Mouse (Mus musculus) megakaryocyte, adult 5-6 weeks (primary cell): ENCODE data around the gene Col28a1. TPM values are rescaled to one million over a fixed set of nuclear protein-coding genes. Genes with fewer than 3 reads are reported as not detected.

Source experiments
- ATAC-seq: 2 replicates; pipeline ENCODE4 v1.8.0; 2016; ENCODE audit warnings: mild to moderate bottlenecking, inconsistent platforms; ENCODE audit not compliant: poor library complexity, severe bottlenecking
- total RNA-seq, 2 experiments: library from RNA; stranded (forward) in 1 of 2; stranded (reverse) in 1 of 2; fragments of 153-499, 151-499 nt in 1 of 2; fragments of 221-1000, 200-1000 nt in 1 of 2; gene quantifications; 2 replicates each; pipeline versions ENCODE4 v1.2.3 to v1.2.4; 2015 to 2017

The Col28a1 gene
- total RNA-seq, 2 experiments from 2014 or later: 0.02 TPM; not detected in 1

DNA sequence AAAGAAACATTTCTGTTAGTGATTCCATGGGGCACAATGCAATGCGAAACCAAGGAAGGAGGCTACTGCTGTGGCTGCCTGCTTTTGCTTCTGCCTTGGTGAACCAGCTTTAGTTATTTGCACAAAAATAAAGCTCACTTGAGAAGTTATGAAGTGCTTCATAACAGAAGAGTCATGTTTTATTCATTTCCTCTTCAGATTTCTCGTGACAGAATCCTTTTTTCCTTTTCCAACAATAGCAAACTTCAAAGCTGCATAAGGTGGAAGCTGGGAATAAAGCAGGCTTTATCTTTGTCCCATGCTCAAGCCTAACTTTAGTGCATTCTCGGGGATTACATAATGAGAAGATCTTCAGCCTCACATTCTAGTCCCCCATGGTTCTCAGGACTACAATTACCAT, 65.9 kb downstream of the Col28a1 start:
- no peak for ATAC-seq

DNA sequence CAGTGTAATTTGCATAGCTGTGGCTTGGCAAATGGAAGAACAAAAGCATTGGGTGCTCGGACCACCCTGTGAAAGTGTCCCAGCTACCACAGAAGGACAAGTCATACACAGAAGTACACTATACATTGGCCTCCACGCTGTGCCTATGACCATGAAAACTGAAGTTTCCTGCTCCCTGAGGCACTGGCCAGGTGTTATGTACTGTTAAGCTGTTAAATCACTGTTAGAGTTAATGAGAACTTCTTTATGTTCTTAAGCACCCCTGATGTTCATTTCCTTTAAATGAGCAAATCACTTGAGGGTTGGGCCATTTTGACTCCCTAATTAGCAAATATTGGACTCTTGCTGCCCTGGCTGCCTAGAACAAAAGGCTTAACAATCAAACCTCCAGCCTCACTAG, 73.3 kb downstream of the Col28a1 start:
- ATAC-seq: no peak

DNA sequence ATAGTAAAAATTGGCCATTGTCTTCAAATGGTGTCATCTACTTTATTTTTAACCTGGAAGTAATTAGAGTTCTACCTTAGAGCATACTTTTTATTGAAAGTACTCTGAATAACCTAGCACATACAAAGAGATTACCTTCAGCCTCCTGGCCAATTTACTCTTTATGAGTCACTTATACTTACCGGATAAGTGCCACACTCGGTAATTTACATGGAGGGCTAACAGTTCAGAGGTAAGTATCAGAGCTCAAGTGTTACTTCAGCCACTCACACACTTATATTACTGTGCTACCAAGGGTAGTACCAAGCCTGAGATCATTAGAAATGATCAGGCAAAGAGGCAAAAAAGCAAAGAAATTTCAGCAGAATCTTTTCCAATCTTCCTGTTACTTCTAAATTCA, 73.8 kb downstream of the Col28a1 start:
- ATAC-seq: no peak

DNA sequence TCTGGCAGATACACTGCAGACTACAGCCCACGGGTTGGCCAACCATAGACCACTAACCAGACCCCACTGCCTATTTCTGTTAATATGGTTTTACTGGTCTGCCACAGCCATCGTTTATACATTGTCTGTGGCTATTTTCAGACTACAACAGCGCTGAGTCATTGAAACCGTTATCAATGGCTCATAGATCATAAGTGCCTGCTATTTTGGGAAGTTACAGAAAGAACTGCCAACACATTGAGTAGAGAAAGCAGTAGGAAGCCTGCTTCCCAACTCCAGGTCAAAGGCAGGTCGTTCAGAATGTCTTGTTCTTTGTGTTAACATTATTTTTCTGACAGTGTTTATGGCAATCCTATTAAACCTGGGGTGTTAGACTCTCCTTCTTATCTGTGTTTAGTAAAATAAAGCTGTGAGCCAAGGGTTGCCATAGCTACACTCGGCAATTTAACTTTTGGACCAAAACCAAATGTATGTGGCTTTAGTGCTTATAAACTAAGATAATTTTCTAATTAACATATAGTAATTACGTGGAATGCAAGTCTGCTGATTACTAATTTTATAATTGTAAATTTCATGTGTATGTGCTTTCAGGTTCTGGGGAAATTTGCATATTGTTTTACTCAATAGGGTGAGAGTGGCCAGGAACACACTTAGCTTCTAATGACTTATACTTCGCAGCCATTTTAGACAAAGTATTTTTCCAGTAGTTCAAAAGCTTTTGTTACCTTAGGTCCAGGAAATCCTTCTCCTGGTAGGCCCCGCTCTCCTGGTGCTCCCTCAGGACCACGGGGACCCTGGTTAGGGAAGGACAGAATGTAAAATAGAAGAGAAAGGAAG, 86.3 kb downstream of the Col28a1 start:
- ATAC-seq: peak; percentile 30

DNA sequence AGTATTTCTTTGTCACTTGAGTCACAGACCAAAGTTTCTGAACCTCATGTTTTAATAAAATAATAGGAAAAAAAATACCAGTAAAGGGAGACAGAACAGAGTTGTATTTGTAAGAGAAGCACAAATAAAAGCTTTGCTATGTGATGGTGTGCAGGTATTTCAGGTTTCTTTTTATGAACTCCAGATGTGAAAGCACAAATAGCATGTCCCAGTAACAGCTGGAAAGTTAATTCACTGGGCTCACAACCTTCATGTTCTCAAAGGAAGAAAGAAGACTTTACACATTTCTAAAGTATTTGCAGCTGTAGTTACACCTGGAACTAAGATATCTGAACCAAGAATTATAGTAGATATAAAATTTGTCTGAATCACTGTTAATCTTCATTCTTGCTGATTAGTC, 91.2 kb downstream of the Col28a1 start:
- ATAC-seq: no peak

DNA sequence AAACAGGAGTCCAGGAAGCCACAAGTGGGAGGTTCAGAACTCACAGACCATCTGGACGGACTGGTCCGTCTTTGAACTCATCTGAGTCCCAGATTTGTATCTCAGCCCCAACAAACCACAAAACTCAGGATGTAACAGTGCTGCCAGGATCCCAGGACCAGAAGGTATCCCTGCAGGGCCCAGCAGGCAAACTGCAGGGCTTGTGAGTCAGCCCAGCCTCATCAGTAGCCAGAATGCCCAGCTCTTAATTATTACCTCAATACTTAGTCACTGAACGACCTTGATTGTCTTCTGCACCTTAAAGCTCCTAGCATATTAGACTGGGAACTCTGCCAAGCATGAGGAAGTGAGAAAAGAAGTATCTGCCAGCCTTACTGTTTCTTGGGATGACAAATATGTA, 96.6 kb downstream of the Col28a1 start:
- no peak for ATAC-seq

DNA sequence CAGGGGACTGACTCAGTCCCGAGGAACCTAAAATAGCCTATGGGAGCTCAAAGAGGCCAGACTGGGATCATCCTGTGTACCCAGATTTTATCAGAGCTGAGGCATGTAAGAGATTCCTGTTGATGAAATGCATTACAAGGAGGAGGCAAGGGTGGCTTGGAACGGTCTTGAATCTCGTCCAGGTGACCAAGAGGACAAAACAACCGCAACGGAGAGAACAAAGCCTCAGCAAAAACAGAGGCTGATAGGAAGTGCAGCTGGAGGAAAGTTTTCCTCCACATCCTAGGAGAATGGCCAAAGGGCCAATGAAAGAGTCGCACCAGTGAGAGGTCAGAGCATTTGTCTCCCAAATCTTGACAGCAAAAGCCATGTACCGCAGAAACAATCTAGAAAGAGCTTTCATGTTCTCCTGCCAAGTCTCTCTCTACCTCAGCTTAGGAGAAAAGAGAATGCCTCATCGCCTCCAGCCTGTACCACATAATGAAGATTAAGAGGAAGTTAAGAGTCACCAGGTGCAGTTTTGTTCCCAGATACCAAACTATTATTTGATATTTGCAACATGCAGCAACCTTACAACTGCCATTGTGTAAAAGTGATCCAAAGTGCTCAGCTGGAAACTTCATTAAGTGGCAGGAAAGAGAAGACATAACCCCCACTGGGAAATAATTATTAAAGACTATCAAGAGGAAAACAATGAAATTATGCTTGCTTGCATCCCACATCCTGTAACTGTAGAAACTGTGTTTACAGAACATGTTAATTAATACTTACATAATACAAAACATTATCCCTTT, 98.1 kb downstream of the Col28a1 start:
- no peak for ATAC-seq

DNA sequence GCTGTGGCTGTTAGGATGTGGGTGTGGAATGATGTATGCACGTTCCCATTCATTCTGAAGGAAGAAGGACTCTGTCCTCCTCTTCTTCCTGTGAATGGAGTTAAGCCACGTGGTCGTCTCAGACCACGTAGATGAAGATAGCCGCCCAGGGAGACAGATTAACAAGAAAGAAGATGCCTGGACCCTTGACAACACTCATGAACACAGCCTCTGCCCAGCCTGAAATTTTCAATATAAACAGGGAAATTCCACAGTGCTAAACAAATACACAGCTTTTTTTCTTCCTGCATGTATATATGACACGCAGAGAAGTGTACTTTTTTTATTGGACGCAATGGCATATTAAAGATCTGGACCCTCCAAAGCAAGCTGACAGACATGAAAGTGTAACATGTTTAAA, 98.9 kb downstream of the Col28a1 start:
- no peak for ATAC-seq

DNA sequence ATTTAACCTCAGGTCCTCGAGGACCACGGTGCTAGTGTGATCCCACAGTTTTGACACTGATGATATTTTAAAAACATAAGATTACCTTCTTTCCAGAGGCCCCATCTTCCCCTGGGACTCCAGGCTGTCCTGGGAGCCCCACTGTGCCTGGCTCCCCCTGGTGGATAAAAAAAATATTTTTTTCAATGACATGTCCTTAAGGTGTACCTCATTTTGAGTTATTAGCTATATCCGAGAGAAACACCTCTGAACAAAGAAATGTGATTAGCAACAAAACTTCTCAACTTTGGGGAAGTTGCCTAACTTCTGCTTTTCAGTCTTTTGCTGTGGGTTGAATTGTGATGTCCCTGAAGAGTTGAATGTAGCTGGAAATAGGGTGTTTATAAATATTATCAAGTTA, 105.6 kb downstream of the Col28a1 start:
- peak; percentile 75 for ATAC-seq

DNA sequence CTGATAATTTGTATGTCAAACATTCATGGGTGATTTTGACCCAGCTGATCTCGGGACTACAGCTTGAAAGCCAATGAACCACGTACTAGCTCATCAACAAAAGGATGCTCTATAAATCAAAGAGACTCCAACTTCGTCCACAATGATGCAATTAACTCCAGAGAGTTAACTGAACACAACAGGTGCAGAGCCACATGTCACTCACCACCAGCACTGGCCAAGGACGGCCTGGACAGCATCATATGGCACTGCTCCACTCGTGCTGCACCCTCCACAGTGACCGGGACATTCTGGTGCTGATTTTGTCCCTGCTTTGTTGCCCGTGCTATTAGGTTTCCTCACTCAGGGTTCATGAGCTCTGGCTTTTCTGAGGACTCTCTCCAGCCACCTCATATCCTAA, 107.6 kb downstream of the Col28a1 start:
- ATAC-seq: no peak

DNA sequence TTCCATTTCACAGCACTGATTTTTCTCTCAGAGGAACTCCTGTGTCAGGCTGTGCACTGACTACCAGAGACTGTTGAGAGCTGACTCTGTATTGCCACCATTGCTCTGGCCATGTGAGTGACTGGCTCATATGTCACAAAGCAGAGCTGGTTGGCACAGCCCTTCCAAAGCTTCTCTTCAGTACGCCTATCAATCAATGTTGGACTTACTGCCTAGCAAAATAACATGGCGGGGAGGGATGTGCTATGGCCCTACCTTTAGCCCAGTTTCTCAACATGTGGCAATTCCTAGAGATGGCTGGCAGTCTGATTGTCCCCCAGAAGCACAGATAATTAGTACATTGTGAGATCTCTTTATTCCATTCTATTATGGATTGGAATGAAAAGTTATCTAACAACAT, 109.2 kb downstream of the Col28a1 start:
- ATAC-seq: no peak

DNA sequence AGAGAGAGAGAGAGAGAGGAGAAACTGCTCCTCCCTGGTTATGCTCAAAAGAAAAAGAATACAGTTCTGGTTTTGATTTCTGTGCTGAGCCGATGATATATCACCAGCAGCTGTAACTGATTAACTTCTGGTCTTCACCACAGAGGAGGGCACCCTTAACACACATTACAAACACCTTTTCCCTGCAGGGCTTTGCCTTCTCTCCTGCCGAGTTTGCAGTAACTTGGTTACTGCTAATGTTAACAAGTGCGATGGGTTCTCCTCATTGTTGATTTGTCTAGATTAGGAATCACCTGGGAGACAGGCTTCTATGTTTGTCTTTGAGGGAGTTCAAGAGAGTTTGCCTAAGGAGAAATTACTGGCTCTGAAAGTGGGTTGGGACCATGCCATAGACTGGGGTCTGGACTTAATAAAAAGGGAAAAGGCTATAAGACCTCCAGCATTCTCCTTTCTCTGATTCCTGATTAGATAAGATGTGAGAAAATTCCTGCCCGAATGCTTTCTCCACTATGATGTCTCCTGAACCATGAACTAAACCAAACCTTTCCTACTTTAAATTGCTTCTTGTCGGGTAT, 114.8 kb downstream of the Col28a1 start:
- no peak for ATAC-seq

DNA sequence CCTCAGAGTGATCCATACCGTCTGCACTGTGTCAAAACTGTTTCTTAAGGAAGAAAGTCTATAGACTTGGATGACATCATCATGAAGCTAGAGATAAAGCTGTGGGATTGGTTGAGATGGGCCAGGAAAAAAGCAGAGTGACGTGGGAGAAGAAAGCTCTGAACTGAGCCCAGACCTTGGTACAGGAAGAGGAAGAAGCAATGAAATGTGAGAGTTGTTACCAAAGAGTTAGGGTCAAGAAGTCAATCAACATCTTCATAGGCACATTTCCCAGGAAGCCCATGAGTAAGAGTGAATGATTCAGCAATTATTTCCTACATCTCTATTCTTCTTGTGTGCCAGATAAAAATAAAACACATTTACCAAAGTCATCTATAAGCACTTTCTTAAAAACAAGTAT, 117.5 kb downstream of the Col28a1 start:
- no peak for ATAC-seq

DNA sequence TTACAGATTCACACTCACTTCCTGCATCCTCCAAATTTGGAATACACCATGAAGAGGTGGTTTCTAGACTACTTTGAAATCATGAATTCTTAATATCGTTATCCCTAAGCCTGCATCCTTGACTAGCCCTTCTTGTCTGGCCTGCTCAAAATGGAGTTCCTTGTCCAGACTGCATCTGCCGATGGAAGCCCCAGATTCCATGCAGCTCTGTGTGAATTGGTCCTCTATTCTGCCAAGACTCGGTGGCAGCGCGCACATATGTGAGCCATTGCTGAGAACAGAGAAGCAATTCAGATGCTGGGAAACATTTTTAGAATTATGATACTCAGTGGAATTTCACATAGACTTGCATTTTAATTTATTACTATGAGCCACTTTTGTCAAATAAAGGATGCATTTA, 123.4 kb downstream of the Col28a1 start:
- no peak for ATAC-seq

DNA sequence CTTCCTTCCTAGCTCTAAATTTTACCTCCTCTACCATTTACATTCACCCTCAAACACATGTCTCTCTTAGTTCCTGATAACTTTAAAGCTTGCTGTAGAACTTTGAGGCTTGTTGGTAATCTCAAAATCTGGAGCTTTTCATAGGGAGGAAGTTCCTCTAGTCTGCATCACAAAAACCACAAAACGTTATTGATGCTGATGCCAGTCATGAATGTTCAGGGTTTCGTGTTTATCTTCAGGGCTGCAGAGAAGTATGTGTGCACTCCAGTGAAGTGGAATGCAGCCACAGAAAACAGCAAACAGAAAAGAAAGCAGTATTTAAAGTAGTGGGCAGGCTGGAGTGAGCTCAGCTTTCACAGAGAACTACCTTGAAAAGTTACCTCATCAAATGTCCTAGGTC, 124.0 kb downstream of the Col28a1 start:
- no peak for ATAC-seq

DNA sequence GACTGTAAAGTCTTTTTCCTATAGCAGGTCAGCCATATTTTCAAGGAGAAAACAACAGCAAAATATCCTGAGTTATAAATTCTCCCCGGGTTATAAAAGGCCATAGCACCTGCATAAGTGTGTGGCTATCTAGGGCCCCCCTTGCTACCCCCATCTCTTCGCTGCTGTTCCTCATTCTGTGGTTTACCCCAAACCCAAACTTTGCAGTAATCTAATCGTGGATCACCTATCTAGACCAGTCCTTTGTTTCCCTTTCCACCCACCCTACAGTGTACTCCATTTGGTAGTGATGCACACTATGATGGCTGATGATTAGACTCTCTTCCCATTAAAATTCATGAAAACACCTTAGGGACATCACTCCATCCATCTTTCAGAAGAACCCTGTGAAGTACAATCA, 125.3 kb downstream of the Col28a1 start:
- no peak for ATAC-seq

DNA sequence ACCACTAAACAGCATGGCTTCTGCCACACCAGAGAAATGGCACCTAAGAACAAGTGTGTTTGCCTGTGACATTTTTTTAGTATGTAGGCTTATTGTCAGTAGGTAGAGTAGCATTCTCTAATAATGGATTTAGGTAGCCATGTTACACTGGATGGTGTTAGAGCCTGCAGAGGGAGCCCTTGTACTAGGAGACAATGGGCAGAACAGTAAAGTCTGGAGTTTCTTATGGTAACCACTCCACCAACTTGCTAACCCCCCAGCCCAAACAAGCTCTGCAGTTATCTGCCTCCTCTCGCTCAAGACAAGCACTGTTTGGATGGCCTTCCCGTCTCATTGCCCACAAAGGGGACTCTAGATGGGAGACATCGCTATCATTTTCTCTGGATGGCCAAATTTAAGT, 126.2 kb downstream of the Col28a1 start:
- 0 out of 2 replicates have a peak, but pooled peaks have one; percentile 35 for ATAC-seq

DNA sequence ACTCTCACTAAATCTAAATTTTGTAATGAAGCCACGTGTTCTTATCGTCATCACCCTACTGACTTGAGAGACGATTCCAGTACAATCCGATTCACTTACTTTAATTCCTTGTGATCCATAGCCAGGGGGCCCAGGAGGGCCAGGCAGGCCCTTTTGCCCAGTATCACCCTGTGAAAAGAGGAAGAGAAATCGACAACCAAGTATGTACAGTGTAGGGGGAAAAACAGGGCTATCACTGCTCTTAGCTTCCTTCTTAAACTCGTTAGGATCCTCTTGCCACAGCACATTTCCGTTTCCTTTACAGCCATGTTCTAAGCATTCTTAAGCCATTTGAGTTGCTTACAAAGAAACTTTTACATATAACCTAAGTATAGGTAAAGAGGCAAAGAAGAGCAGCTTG, 133.2 kb downstream of the Col28a1 start:
- ATAC-seq: no peak

DNA sequence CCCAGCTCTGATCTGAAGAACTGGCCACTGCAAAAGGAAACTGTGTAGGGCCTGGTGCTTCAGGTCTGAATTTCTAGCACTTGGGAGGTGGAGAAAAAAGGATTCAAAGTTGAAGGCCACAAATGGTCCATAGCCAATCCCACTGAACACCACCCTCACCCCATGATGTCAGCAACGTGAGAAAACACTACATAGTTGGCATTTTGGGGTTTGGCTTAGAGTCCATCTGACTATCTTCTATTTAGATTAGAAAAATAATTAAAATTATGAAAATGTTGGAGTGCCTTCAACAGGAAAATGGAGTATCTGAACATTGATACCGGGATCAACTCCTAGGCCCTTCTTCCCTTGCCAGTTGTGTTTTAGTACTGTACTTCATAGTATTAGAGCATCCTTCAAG, 144.2 kb downstream of the Col28a1 start:
- ATAC-seq: no peak

DNA sequence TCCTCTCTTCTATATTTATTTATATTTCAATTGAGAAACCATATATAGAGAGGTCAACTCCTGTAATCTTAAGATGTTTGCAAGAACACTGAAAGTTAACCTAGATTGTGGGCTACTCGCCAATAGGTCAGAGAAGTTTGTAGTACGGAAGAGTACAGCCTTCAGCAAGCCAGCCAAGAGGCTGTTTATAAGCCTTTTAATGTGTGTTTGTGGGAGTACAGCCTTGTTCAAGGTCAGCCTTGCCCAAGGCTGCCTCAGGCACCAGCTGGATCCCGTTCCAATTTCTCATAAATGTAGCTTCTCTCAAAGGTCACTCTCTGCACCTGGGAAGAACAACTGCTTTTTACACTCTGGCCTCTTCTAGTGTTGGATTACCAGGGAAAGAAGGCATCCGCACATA, 146.0 kb downstream of the Col28a1 start:
- no peak for ATAC-seq

DNA sequence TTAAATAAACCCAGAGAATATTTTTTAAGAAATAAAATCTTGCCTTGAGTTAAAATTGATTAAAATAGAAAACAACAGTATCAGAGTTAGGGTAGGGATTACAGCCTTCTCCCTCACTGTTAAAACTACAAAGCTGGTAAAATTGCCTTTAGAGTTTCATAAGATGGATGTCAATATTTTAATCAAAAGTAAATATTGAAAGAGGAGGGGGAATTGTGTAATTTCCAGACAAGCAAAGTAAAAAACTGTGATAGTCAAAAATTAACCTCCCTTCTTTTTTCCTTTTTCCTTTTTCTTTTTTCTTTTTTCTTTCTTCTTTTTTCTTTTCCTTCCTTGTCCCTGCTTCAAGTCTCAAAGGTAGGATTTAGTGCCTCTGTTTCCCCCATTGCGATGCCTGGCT, 146.6 kb downstream of the Col28a1 start:
- no peak for ATAC-seq

DNA sequence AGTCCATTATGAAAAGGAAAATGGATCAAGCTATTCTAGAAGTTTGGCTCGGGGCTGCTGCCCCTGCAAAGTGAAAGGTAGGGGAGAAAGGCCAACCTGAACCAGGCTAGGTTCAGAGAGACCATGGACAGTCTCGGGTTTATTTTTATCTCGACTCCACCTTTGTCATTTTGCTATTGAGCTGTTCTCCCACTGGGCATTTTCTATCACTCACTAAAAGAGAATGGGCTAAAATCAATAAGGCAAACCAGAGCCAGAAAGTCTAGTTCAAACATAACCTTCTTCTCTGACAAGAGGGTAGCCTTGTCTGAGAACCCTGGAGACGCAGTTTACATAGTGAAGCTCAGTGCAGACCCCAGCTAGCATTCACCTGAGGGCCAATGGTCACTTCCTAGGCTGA, 163.7 kb downstream of the Col28a1 start:
- no peak for ATAC-seq
